Mouse (Mus musculus): ENCODE measurements around the gene Lypd6b.

DNA sequence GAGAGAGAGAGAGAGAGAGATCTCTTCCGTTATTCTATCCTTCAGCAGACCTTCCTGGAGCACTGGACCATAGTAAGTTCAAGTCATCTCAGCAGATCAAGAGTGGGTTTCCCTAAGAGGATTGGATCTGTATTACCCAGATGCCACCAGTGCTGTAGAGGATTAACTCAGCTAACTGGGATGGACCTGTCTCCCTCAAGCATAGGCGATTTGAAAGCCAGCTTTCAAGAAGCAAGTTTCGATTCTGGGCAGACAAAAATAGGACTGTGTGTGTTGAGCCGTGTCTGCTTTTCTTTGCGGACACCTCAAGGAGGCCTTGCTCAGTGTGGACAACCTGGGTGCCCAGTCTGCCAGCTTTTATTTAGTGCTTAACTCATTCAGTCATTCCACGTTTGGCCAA, 1.6 kb downstream of the Lypd6b start:
- no peak for TF ChIP-seq CTCF (IDR thresholded peaks at IDR 0.05; ENCODE audit: borderline replicate concordance, insufficient read depth, low read length)
- TF ChIP-seq POLR2A (IDR thresholded peaks at IDR 0.05; ENCODE audit: low read depth, low read length), result no peak
